Mouse (Mus musculus): Measurements from ENCODE around the gene Gm5134. TPM values are rescaled to one million over a fixed set of nuclear protein-coding genes. Genes with fewer than 3 reads are reported as not detected.

Gm5134 gene
- polyA plus RNA-seq (2015; fragmentation: Nextera tagmentation; extraction: Ambion mirVana), result not detected in 2 replicates

DNA sequence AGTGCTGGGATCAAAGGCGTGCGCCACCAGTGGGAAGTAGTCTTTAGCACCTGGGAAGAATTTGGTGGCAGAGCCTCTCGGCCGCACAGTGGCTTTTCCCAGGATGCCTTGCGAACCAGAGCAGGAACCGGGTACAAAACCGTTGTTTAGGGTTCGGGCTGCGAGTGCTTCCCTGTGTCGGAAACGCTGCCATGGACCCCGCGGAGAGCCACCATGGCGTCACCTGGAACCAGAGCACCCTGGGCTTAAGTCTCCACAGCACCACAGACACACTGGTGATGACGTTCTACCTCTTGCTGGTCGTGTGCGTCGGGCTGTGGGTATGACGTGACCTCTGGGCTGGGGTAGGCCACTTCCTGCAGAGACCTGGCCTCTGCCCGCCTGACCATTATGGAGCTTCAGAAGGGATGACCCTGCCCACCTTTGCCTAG lies at the start of gene Gm5134:
Gene Gm5134 (plus strand): TSS at position 134 of the 431 bp plus-strand sequence.
- Histone ChIP-seq H3K9me3 (no peaks in the 10 kb centered on the region), H3K4me1 (peaks cover 10% of the 10 kb centered on the region), H3K27ac (no peak within 1 kb of the TSS), H3K9ac (no peak within 1 kb of the TSS), H3K36me3 (no peaks in the 10 kb centered on the region), H3K4me2 (peak within 1 kb of the TSS; percentile 46), H3K4me3 (replicated peaks) (peak within 1 kb of the TSS; percentile 16), H3K27me3 (replicated peaks) (no peaks in the 10 kb centered on the region)
- ATAC-seq (ENCODE audit: insufficient read depth, low FRiP score, low read depth), result 0 out of 2 replicates have a peak, but pooled peaks have one; percentile 8
- WGBS, result 35% methylated on average over 20 of the region's 20 CpGs

- H3K9me3 ChIP-seq, result no peaks in the 10 kb centered on the region
- H3K4me1 ChIP-seq, result no peaks in the 10 kb centered on the region
- H3K36me3 ChIP-seq, result peaks cover 68% of the 10 kb centered on the region
- no peak overlapping the region for H3K27ac ChIP-seq
- ATAC-seq (ENCODE audit: insufficient read depth, low FRiP score, low read depth), result no peak
- no peak overlapping the region for H3K4me2 ChIP-seq
- WGBS, result 94% methylated on average over 4 of the region's 4 CpGs
- H3K4me3 ChIP-seq (replicated peaks), result no peak overlapping the region
- H3K27me3 ChIP-seq (replicated peaks), result no peaks in the 10 kb centered on the region
- no peak overlapping the region for H3K9ac ChIP-seq
Measured at GRCm38 (mm10) chr10:75906882-75907281, 47.4 kb upstream of the Gm5134 start.

- whole genome bisulfite sequencing, result 79% methylated on average over 2 of the region's 2 CpGs
- Histone ChIP-seq H3K4me1 (no peaks in the 10 kb centered on the region), H3K9me3 (no peaks in the 10 kb centered on the region), H3K36me3 (peaks cover 57% of the 10 kb centered on the region), H3K27ac (no peak overlapping the region), H3K9ac (no peak overlapping the region), H3K27me3 (replicated peaks) (no peaks in the 10 kb centered on the region), H3K4me3 (replicated peaks) (no peak overlapping the region), H3K4me2 (no peak overlapping the region)
- no peak for ATAC-seq (ENCODE audit: insufficient read depth, low FRiP score, low read depth)
Measured at GRCm38 (mm10) chr10:75910698-75911097, 43.6 kb upstream of the Gm5134 start.

DNA sequence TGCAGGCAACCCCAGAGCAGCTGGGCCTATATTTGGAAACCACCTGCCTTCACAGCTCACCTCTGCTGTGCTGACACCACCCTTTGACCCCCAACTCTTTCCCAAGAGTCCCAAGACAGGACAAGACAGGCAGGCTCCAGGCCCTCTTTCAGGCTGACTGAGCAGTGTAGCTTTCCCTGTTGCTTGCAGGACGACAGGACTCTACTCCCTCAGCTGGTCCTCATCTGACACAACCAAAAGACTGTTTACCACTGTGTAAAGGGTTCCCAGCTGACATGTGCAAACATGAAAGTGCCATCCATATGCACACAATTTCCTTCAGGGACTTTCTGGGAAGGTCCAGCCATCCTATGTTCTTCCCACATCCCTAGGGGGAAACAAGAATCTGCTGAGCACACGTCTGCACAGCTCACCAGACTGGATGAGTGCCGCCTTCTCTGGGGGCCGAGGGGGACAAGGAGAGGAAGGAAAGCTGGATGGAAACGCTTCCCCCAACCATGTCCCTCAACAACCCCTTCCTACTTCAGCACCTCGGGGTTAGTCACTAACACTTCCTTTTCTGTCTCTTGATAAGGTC lies 41.2 kb upstream of the Gm5134 start:
- 61% methylated on average over 6 of the region's 6 CpGs for WGBS
- H3K4me3 ChIP-seq (replicated peaks), result no peak overlapping the region
- ATAC-seq (ENCODE audit: insufficient read depth, low FRiP score, low read depth), result no peak
- no peaks in the 10 kb centered on the region for H3K9me3 ChIP-seq
- H3K27ac ChIP-seq, result no peak overlapping the region
- no peak overlapping the region for H3K9ac ChIP-seq
- no peaks in the 10 kb centered on the region for H3K27me3 ChIP-seq (replicated peaks)
- 0 out of 2 replicates have a peak, but pooled peaks cover under 1% of the 10 kb centered on the region for H3K4me1 ChIP-seq
- H3K36me3 ChIP-seq, result peaks cover 55% of the 10 kb centered on the region
- H3K4me2 ChIP-seq, result no peak overlapping the region

GRCm38 (mm10) chr10:75915557-75915956 lies 38.8 kb upstream of the Gm5134 start:
- 72% methylated on average over 7 of the region's 7 CpGs for WGBS
- no peak overlapping the region for H3K9ac ChIP-seq
- H3K4me3 ChIP-seq (replicated peaks), result no peak overlapping the region
- peaks cover 39% of the 10 kb centered on the region for H3K36me3 ChIP-seq
- H3K4me1 ChIP-seq, result peaks cover 16% of the 10 kb centered on the region; the same call in 1 of the 2 replicates
- no peak overlapping the region for H3K27ac ChIP-seq
- no peak overlapping the region for H3K4me2 ChIP-seq
- ATAC-seq (ENCODE audit: insufficient read depth, low FRiP score, low read depth), result no peak
- H3K9me3 ChIP-seq, result no peaks in the 10 kb centered on the region
- H3K27me3 ChIP-seq (replicated peaks), result no peaks in the 10 kb centered on the region

- Histone ChIP-seq H3K27me3 (replicated peaks) (no peaks in the 10 kb centered on the region), H3K9ac (no peak overlapping the region), H3K36me3 (peaks cover 27% of the 10 kb centered on the region; the same call in 1 of the 2 replicates), H3K4me1 (peaks cover 16% of the 10 kb centered on the region; the same call in 1 of the 2 replicates), H3K4me2 (no peak overlapping the region), H3K27ac (no peak overlapping the region), H3K9me3 (no peaks in the 10 kb centered on the region), H3K4me3 (replicated peaks) (no peak overlapping the region)
- 83% methylated on average over 8 of the region's 8 CpGs for WGBS
- no peak for ATAC-seq (ENCODE audit: insufficient read depth, low FRiP score, low read depth)
Measured at GRCm38 (mm10) chr10:75916840-75917239, 37.5 kb upstream of the Gm5134 start.

GRCm38 (mm10) chr10:75919026-75919425 lies 35.3 kb upstream of the Gm5134 start:
- no peak overlapping the region for H3K4me2 ChIP-seq
- H3K9me3 ChIP-seq, result no peaks in the 10 kb centered on the region
- H3K9ac ChIP-seq, result no peak overlapping the region
- 79% methylated on average over 5 of the region's 5 CpGs for WGBS
- H3K27me3 ChIP-seq (replicated peaks), result no peaks in the 10 kb centered on the region
- H3K36me3 ChIP-seq, result peaks cover 22% of the 10 kb centered on the region; the same call in 1 of the 2 replicates
- peaks cover 20% of the 10 kb centered on the region; the same call in 1 of the 2 replicates for H3K4me1 ChIP-seq
- H3K4me3 ChIP-seq (replicated peaks), result no peak overlapping the region
- no peak for ATAC-seq (ENCODE audit: insufficient read depth, low FRiP score, low read depth)
- no peak overlapping the region for H3K27ac ChIP-seq

- Histone ChIP-seq H3K27ac (peak within 1 kb of the TSS; percentile 94), H3K36me3 (peaks cover 10% of the 10 kb centered on the region), H3K4me2 (peak within 1 kb of the TSS; percentile 79), H3K27me3 (replicated peaks) (no peaks in the 10 kb centered on the region), H3K9me3 (no peaks in the 10 kb centered on the region), H3K4me1 (peaks cover 20% of the 10 kb centered on the region; the same call in 1 of the 2 replicates), H3K9ac (peak within 1 kb of the TSS; percentile 76), H3K4me3 (replicated peaks) (peak within 1 kb of the TSS; percentile 89)
- ATAC-seq (ENCODE audit: insufficient read depth, low FRiP score, low read depth), result peak; percentile 90
- WGBS, result under 1% methylated on average over 74 of the region's 76 CpGs
Measured at GRCm38 (mm10) chr10:75921026-75921725, 33.1 kb upstream of the Gm5134 start, which contains the start of gene Smarcb1. Smarcb1 (minus strand) TSS chr10:75921617.

DNA sequence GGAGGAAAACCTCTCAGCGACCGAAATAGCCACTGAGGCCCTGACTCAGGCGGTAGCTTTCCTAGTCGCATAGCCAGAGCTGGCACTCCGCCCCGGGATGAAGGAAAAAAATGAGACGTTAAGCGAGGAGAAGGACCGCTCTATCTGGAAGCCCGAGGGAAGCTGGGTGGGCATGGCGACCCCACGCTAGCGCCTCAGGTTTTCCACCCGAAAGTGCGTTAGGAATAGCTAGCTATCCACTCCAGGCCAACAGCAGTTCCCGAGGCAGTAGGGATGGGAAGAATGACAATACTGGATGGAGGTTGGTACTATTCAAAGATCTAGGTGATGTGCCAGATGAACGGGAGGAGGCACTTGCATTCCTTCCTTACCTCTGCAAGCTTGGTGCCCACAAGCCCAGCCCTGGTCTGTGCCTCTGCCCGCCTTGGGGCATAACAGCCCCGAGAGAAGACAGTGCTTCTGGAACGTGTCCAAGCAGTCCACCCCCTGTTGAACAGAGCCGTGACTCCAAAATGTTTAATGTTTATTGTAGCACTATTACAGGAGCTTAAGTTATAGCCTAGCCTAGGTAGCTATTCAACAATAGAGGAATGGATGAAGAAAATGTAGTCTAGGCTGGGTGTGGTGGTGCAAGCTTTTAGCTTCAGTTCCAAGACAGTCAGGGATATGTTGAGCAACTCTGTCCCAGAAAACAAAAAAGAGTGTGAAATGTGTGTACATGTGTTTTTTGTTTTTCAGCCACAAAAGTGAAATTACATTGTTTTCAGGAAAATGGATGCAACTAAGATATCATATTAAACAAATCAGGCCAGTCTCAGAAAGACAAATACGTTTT lies 32.4 kb upstream of the Gm5134 start:
- Histone ChIP-seq H3K4me1 (peaks cover 20% of the 10 kb centered on the region; the same call in 1 of the 2 replicates), H3K4me2 (peak overlapping the region; percentile 79)
- WGBS, result 4% methylated on average over 22 of the region's 22 CpGs

DNA sequence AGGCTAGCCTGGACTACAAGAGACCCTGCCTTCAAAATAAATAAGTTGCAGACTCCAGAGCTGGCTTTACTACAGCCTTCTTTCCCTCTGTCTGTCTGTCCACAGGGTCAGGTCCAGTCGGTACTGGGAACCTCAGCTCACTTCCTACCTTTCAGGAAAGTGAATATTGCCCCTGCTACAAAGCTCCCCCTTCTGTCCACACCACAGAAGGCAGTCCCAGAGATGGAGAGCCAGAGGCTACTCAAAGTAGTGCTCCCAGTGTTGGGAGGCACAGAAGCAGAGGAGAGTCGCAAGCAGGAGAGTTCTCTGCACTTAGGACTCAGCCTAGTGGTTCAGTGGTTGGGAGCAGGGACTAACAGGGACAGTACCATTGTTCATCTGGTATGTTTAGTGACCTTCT lies 30.0 kb upstream of the Gm5134 start:
- no peak overlapping the region for H3K9ac ChIP-seq
- no peaks in the 10 kb centered on the region for H3K9me3 ChIP-seq
- no peak overlapping the region for H3K4me3 ChIP-seq (replicated peaks)
- H3K27ac ChIP-seq, result no peak overlapping the region
- H3K4me1 ChIP-seq, result peaks cover 11% of the 10 kb centered on the region; the same call in 1 of the 2 replicates
- no peaks in the 10 kb centered on the region for H3K27me3 ChIP-seq (replicated peaks)
- no peak for ATAC-seq (ENCODE audit: insufficient read depth, low FRiP score, low read depth)
- 58% methylated on average over 2 of the region's 2 CpGs for whole genome bisulfite sequencing
- peaks cover 12% of the 10 kb centered on the region for H3K36me3 ChIP-seq
- H3K4me2 ChIP-seq, result no peak overlapping the region

More for the DNA sequence above, 32.4 kb upstream of the Gm5134 start:
- H3K4me3 ChIP-seq (replicated peaks), result peak overlapping the region; percentile 89
- H3K9me3 ChIP-seq, result no peaks in the 10 kb centered on the region
- peak; percentile 11; the same call in 1 of the 2 replicates for ATAC-seq (ENCODE audit: insufficient read depth, low FRiP score, low read depth)
- H3K36me3 ChIP-seq, result peaks cover 10% of the 10 kb centered on the region
- H3K27me3 ChIP-seq (replicated peaks), result no peaks in the 10 kb centered on the region
- H3K27ac ChIP-seq, result peak overlapping the region; percentile 94
- H3K9ac ChIP-seq, result peak overlapping the region; percentile 76

GRCm38 (mm10) chr10:75926396-75926795 lies 27.9 kb upstream of the Gm5134 start:
- H3K27me3 ChIP-seq (replicated peaks), result 0 out of 2 replicates have a peak, but pooled peaks cover 1% of the 10 kb centered on the region
- H3K9ac ChIP-seq, result no peak overlapping the region
- no peak overlapping the region for H3K4me3 ChIP-seq (replicated peaks)
- ATAC-seq (ENCODE audit: insufficient read depth, low FRiP score, low read depth), result no peak
- 75% methylated on average over 13 of the region's 13 CpGs for WGBS
- no peak overlapping the region for H3K27ac ChIP-seq
- H3K36me3 ChIP-seq, result peaks cover 12% of the 10 kb centered on the region; the same call in 1 of the 2 replicates
- peaks cover 20% of the 10 kb centered on the region for H3K4me1 ChIP-seq
- no peak overlapping the region for H3K4me2 ChIP-seq
- no peaks in the 10 kb centered on the region for H3K9me3 ChIP-seq
